Mouse (Mus musculus): ENCODE results near the gene Pds5b. TPM values are rescaled to one million over a fixed set of nuclear protein-coding genes. Genes with fewer than 3 reads are reported as not detected.

Gene Pds5b
- polyA plus RNA-seq, 1 experiment from 2014 or later = 28.7 TPM

DNA sequence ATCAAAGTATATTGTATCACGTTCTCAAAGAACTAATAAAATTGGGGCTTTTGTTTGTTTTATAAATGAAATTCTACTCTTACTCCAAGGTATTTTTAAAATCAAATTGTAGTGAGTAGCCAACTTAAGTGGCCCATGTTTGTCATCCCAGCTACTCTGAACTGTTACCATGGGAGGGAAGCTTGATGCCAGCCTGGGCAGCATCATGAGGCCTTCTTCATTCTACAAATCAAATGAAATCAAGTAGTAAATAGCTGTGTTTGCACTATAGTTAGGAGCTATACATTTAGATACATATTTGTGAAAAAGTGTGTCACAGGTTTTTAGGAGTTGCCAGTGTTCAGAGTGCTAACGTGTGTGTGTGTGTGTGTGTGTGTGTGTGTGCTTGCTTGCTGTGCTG lies 126.5 kb downstream of the Pds5b start:
- WGBS = 97% methylated on average over 2 of the region's 2 CpGs
- Histone ChIP-seq H3K36me3 (peaks cover 63% of the 10 kb centered on the region), H3K9me3 (no peaks in the 10 kb centered on the region)

DNA sequence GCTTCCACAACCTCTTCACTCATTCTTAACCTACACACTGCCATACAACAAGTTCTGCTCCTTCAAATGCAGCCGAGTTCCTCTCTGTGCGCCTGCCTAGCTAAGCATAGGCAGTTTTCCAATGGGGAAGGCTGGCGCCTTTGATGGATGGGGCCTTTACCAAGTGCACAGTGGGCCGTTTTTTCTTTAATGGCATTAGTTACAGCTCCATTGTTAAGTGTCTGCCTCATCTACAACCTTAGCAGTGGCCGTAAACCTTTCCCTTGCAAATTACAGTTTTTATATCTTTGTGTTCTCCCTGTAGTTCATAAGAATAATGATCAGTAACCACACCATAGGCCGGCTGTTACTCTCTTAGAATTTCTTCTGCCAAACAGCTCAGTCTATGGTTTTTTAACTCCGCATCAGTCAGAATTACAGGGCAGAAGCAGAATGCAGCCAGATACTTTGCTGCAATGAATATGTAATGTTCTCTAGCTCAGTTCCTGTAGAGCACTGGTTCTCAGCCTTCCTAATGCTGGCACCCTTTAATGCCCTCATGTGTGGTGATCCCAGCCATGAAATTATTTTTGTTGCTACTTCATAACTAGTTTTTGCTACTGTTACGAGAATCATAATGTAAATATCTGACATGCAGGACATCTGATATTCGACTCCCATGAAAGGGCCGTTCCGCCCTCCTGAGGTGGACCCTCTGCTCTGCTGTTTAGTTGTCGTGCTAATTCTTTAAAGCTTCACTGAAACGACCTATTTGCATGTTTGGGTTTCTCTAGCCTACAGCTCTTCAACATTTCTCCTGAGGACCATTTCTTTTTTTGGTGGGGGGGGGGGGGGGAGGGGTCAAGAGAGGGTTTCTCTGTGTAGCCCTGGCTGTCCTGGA lies 140.8 kb downstream of the Pds5b start:
- 0 out of 2 replicates have a peak, but pooled peaks have one; percentile 43 for ATAC-seq (ENCODE audit: low read depth)
- Histone ChIP-seq H3K4me2 (no peak overlapping the region), H3K9me3 (no peaks in the 10 kb centered on the region), H3K27me3 (no peaks in the 10 kb centered on the region), H3K9ac (no peak overlapping the region), H3K36me3 (peaks cover 10% of the 10 kb centered on the region; the same call in 1 of the 2 replicates), H3K4me1 (replicated peaks) (peaks cover 8% of the 10 kb centered on the region), H3K27ac (replicated peaks) (peak overlapping the region; percentile 29), H3K4me3 (no peak overlapping the region)
- WGBS = 38% methylated on average over 13 of the region's 13 CpGs

More for the DNA sequence above, 126.5 kb downstream of the Pds5b start:
- Histone ChIP-seq H3K27me3 (no peaks in the 10 kb centered on the region), H3K4me3 (no peak overlapping the region), H3K27ac (replicated peaks) (no peak overlapping the region), H3K4me1 (replicated peaks) (no peaks in the 10 kb centered on the region), H3K9ac (no peak overlapping the region), H3K4me2 (no peak overlapping the region)
- ATAC-seq (ENCODE audit: low read depth) = no peak

DNA sequence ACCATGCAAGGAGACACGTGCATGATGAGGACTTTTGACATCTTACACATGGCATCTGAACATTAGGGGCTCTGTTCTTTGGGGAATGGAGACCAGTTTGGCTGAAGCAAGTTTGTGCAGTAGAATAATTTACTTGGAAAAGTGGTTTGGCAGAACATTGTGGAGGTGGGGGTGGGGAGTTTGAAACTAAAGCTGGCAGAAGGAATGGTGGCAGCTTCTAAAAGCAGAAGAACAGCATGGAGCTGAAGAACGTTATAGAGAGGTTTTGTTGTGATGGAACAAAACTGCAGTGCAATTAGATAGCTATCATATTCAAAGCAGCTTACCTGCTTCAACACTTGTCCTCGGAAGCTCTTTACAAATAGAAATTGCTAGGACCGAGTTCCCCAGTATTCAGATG lies 141.9 kb downstream of the Pds5b start:
- Histone ChIP-seq H3K4me2 (no peak overlapping the region), H3K36me3 (peaks cover 7% of the 10 kb centered on the region; the same call in 1 of the 2 replicates), H3K9ac (no peak overlapping the region), H3K4me3 (no peak overlapping the region), H3K27ac (replicated peaks) (no peak overlapping the region), H3K27me3 (no peaks in the 10 kb centered on the region), H3K9me3 (no peaks in the 10 kb centered on the region), H3K4me1 (replicated peaks) (peaks cover 8% of the 10 kb centered on the region)
- no peak for ATAC-seq (ENCODE audit: low read depth)
- 88% methylated on average over 4 of the region's 4 CpGs for WGBS

DNA sequence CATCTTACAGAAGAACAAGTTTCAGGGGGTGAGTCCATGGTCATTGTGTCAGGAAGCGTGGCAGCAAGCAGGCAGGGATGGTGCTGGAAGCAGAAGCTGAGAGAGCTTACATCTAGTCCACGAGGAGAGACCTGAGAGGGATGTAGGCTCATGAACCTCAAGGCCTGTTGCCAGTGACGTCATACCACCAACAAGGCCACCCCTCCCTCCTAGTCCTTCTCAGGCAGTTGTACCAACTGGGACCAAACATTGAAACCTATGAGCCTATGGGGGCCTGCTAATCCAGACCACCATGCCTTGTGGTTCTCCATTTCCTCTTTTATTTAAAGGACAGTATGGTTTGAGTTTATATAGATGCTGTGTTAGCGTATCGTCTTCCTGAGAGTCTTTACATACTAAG lies 143.2 kb downstream of the Pds5b start:
- H3K4me2 ChIP-seq = no peak overlapping the region
- peaks cover 5% of the 10 kb centered on the region; the same call in 1 of the 2 replicates for H3K36me3 ChIP-seq
- no peak overlapping the region for H3K9ac ChIP-seq
- no peak overlapping the region for H3K4me3 ChIP-seq
- 92% methylated on average over 5 of the region's 5 CpGs for WGBS
- peaks cover 8% of the 10 kb centered on the region for H3K4me1 ChIP-seq (replicated peaks)
- no peak overlapping the region for H3K27ac ChIP-seq (replicated peaks)
- ATAC-seq (ENCODE audit: low read depth) = no peak
- H3K27me3 ChIP-seq = no peaks in the 10 kb centered on the region
- H3K9me3 ChIP-seq = no peaks in the 10 kb centered on the region

DNA sequence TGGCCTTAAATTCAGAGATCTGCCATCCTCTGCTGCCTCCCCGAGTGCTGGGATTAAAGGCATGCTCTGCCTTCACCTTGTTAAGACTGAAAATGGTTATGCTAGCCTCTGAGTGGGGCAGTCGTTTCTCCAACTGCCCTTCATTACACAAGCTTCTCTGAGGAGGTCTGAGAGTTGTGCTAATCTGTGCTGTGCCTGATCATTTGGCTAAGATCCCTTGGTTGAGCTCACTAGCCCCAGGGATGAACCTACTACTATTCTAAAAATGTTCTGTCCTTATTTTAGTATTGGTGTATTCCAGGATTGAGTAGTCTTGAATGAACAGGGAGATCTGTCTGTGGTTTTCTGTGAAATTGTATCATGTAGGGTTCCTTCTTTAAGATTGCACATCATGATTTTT lies 144.5 kb downstream of the Pds5b start:
- Histone ChIP-seq H3K9ac (no peak overlapping the region), H3K27ac (replicated peaks) (no peak overlapping the region), H3K9me3 (no peaks in the 10 kb centered on the region), H3K36me3 (no peaks in the 10 kb centered on the region), H3K4me1 (replicated peaks) (peaks cover 8% of the 10 kb centered on the region), H3K27me3 (no peaks in the 10 kb centered on the region), H3K4me2 (no peak overlapping the region), H3K4me3 (no peak overlapping the region)
- WGBS = 62% methylated on average over 2 of the region's 2 CpGs
- ATAC-seq (ENCODE audit: low read depth) = no peak

DNA sequence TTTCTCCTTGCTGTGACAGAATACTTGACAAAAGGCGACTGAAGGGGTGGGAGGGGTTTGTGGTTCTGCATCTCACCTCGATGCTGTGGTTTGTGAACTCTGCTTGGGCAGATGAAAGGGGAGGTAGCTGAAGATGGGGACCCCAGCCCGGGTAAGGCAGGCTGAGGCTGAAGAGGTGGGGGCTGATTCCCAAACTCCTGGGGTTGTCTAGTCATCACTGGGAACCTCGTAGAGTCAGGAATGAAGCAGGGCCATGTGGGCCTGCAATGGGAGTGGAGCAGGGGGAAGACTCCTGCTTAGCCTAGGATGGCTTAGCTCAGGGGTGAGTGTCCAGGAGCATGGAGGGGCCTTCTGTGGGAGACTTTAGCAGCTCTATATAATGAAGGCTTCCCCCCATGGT lies 145.3 kb downstream of the Pds5b start:
- 81% methylated on average over 4 of the region's 4 CpGs for WGBS
- H3K4me2 ChIP-seq = no peak overlapping the region
- H3K27me3 ChIP-seq = no peaks in the 10 kb centered on the region
- no peak overlapping the region for H3K4me3 ChIP-seq
- ATAC-seq (ENCODE audit: low read depth) = no peak
- no peak overlapping the region for H3K9ac ChIP-seq
- no peaks in the 10 kb centered on the region for H3K9me3 ChIP-seq
- no peak overlapping the region for H3K27ac ChIP-seq (replicated peaks)
- no peaks in the 10 kb centered on the region for H3K36me3 ChIP-seq
- H3K4me1 ChIP-seq (replicated peaks) = peaks cover 5% of the 10 kb centered on the region

DNA sequence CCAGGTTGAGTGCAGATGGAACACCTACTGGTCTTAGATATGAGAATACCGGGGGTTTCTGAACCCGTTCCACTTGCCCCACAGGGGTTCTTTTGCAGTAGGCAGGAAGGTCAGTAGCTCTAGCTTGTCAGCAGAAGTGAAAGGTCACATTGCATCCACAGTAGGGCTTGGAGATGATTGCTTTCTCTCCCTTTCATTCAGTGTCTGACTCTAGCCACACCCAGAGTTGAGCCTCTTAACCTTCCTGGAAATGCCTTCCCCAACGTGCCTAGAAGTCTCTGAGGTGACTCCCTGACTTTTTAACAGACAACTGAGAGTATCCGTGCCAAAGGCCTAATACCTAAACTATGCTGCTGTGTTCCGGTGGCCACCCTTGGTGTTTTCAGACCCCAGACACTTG lies 146.0 kb downstream of the Pds5b start:
- Histone ChIP-seq H3K9ac (no peak overlapping the region), H3K4me1 (replicated peaks) (no peaks in the 10 kb centered on the region), H3K36me3 (no peaks in the 10 kb centered on the region), H3K4me2 (no peak overlapping the region), H3K27me3 (no peaks in the 10 kb centered on the region), H3K4me3 (no peak overlapping the region), H3K9me3 (no peaks in the 10 kb centered on the region), H3K27ac (replicated peaks) (no peak overlapping the region)
- WGBS = 78% methylated on average over 5 of the region's 5 CpGs
- ATAC-seq (ENCODE audit: low read depth) = no peak

DNA sequence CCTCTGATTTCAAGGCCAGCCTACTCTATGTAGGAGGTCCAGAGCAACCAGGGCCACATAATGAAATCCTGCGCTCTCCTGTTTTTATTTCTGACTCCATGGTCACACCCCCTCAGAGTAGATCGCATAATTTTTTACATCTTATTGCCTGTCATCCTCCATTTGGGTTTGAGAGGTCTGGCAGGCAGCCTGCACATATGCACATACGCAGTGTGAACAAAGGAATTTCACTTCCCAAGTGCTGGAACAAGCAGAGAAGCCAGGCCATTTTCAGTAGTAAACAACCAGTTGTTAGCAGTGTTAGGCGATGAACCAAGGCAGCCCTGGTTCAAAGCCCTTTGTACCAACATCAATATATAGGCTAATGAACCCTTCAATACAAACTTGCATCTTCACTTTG lies 147.6 kb downstream of the Pds5b start:
- Histone ChIP-seq H3K27me3 (no peaks in the 10 kb centered on the region), H3K4me1 (replicated peaks) (no peaks in the 10 kb centered on the region), H3K36me3 (peaks cover 6% of the 10 kb centered on the region; the same call in 1 of the 2 replicates), H3K4me3 (no peak overlapping the region), H3K27ac (replicated peaks) (no peak overlapping the region), H3K9ac (no peak overlapping the region), H3K9me3 (no peaks in the 10 kb centered on the region; the same call in 1 of the 2 replicates), H3K4me2 (no peak overlapping the region)
- 87% methylated on average over 4 of the region's 4 CpGs for WGBS
- ATAC-seq (ENCODE audit: low read depth) = no peak

DNA sequence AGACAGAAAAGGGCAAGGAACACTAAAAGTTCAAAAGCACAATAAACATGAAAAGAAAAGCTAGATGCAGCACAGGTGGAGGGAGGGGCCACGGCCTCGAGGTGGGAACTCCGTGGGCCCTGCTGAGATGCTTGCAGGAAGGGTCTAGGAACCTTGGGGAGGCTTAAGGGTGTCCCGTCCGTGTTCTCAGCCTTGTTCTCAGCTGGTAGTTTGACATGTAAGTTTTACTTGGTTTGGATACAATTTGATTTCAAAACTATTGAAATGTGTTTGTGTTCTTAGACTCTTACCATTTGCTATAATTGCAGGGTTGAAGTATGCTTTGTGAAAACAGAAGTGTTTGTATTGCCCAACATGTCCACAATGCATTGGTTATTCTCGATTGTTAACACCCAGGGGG lies 149.2 kb downstream of the Pds5b start:
- no peaks in the 10 kb centered on the region for H3K4me1 ChIP-seq (replicated peaks)
- no peak overlapping the region for H3K9ac ChIP-seq
- H3K27ac ChIP-seq (replicated peaks) = no peak overlapping the region
- H3K4me2 ChIP-seq = no peak overlapping the region
- 84% methylated on average over 6 of the region's 6 CpGs for WGBS
- peaks cover 6% of the 10 kb centered on the region; the same call in 1 of the 2 replicates for H3K36me3 ChIP-seq
- no peak for ATAC-seq (ENCODE audit: low read depth)
- H3K4me3 ChIP-seq = no peak overlapping the region
- H3K9me3 ChIP-seq = no peaks in the 10 kb centered on the region; the same call in 1 of the 2 replicates
- no peaks in the 10 kb centered on the region for H3K27me3 ChIP-seq

DNA sequence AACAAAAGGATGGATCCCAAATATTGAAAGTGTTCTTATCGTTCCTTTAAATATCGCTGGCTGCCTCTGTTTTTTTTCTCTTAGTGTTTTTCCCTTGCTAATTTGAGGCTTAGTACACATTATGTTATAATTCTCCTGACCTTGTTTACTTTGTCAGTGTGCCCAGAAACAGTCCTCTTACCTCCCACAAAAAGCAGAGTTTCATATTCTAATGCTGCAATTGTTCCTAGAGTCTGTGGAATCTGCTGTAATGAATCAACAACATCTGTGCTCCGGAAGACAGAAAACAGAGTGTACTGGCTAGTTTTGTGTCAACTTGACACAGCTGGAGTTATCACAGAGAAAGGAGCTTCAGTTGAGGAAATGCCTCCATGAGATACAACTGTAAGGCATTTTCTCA lies 149.8 kb downstream of the Pds5b start:
- H3K27me3 ChIP-seq = no peaks in the 10 kb centered on the region
- no peak overlapping the region for H3K4me2 ChIP-seq
- peaks cover 6% of the 10 kb centered on the region; the same call in 1 of the 2 replicates for H3K36me3 ChIP-seq
- H3K27ac ChIP-seq (replicated peaks) = no peak overlapping the region
- H3K4me1 ChIP-seq (replicated peaks) = no peaks in the 10 kb centered on the region
- WGBS = 88% methylated on average over 3 of the region's 3 CpGs
- H3K4me3 ChIP-seq = no peak overlapping the region
- ATAC-seq (ENCODE audit: low read depth) = no peak
- H3K9me3 ChIP-seq = no peaks in the 10 kb centered on the region; the same call in 1 of the 2 replicates
- H3K9ac ChIP-seq = no peak overlapping the region

DNA sequence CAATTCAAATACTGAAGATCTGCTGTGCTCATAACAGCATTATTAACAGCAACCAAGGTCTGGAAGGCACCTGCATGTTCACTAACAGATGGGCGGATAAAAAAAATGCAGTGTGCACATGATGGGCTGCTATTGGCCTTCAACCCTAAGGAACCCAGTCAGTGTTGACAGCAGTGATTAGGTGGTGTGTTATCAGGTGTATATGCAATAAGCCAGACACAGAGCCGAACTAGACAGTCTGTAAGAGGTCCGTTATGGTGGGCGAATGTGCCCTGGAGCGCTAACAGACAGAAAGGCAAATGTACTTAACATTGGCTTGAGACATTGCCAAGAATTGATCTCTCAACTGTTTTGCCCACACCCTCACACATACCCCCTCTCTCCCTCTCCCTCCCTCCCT lies 156.0 kb downstream of the Pds5b start:
- Histone ChIP-seq H3K4me3 (no peak overlapping the region), H3K4me2 (no peak overlapping the region), H3K27me3 (no peaks in the 10 kb centered on the region), H3K9ac (no peak overlapping the region), H3K9me3 (no peaks in the 10 kb centered on the region; the same call in 1 of the 2 replicates), H3K36me3 (peaks cover 6% of the 10 kb centered on the region; the same call in 1 of the 2 replicates), H3K27ac (replicated peaks) (no peak overlapping the region), H3K4me1 (replicated peaks) (no peaks in the 10 kb centered on the region; the same call in 1 of the 2 replicates)
- 93% methylated on average over 5 of the region's 5 CpGs for WGBS
- no peak for ATAC-seq (ENCODE audit: low read depth)

DNA sequence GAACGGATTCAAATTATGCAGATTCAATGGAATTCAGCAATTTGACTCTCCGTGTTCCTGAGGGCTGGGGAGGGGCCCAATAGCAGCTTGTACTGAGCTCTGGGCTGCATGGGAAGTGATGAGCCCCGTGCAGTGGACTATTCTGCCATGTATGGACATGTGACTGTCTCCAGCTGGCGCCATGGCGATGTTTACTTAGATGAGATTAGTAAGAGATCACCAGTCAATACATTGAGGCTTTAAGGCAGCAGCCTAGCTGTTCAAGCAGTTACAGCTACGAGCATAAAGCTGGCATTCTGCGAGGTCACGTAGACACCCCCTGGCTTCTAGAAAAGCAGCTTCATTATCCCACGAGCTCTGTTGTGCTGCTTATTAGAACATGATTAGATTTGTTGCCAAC lies 157.2 kb downstream of the Pds5b start:
- Histone ChIP-seq H3K36me3 (peaks cover 3% of the 10 kb centered on the region; the same call in 1 of the 2 replicates), H3K27ac (replicated peaks) (no peak overlapping the region), H3K4me3 (no peak overlapping the region), H3K9me3 (no peaks in the 10 kb centered on the region; the same call in 1 of the 2 replicates), H3K9ac (no peak overlapping the region), H3K4me1 (replicated peaks) (no peaks in the 10 kb centered on the region; the same call in 1 of the 2 replicates), H3K4me2 (no peak overlapping the region), H3K27me3 (no peaks in the 10 kb centered on the region)
- peak; percentile 36; the same call in 1 of the 2 replicates for ATAC-seq (ENCODE audit: low read depth)
- 62% methylated on average over 9 of the region's 9 CpGs for WGBS
